Mouse (Mus musculus): ENCODE data around the gene Asb3. TPM values are rescaled to one million over a fixed set of nuclear protein-coding genes. Genes with fewer than 3 reads are reported as not detected.
"Not testable (repeated sequence)": the region's sequence is repeated elsewhere in the genome, so short reads cannot be mapped to it uniquely, and the experiment has no call there.

Gene Asb3
- polyA plus RNA-seq, 1 experiment from 2014 or later, result 32.0 TPM

GRCm38 (mm10) chr11:31089973-31090372 is 204.8 kb downstream of the Asb3 start:
- Histone ChIP-seq H3K36me3 (ENCODE audit: control insufficient read depth, insufficient read depth, low read length) (no peaks in the 10 kb centered on the region), H3K4me1 (ENCODE audit: control insufficient read depth, insufficient read depth, low read length) (no peaks in the 10 kb centered on the region), H3K4me3 (ENCODE audit: low read depth, low read length) (no peak overlapping the region), H3K27me3 (ENCODE audit: control insufficient read depth, insufficient read depth, low read length) (no peaks in the 10 kb centered on the region), H3K4me2 (no peak overlapping the region), H3K27ac (ENCODE audit: low read depth, low read length) (no peak overlapping the region), H3K9me3 (ENCODE audit: control insufficient read depth, low read length) (no peaks in the 10 kb centered on the region), H3K9ac (ENCODE audit: low read length) (no peak overlapping the region)
- 91% methylated on average over 10 of the region's 10 CpGs for WGBS
- ATAC-seq (ENCODE audit: low FRiP score) (no peak), DNase-seq (ENCODE audit: low spot score, missing footprints) (no peak)

GRCm38 (mm10) chr11:31090478-31090978 is 205.3 kb downstream of the Asb3 start:
- Histone ChIP-seq H3K36me3 (ENCODE audit: control insufficient read depth, insufficient read depth, low read length) (no peaks in the 10 kb centered on the region), H3K4me2 (no peak overlapping the region), H3K27me3 (ENCODE audit: control insufficient read depth, insufficient read depth, low read length) (no peaks in the 10 kb centered on the region), H3K4me1 (ENCODE audit: control insufficient read depth, insufficient read depth, low read length) (no peaks in the 10 kb centered on the region), H3K4me3 (ENCODE audit: low read depth, low read length) (no peak overlapping the region), H3K9ac (ENCODE audit: low read length) (no peak overlapping the region), H3K27ac (ENCODE audit: low read depth, low read length) (no peak overlapping the region), H3K9me3 (ENCODE audit: control insufficient read depth, low read length) (no peaks in the 10 kb centered on the region)
- ATAC-seq (ENCODE audit: low FRiP score) (no peak), DNase-seq (ENCODE audit: low spot score, missing footprints) (no peak)
- 82% methylated on average over 3 of the region's 3 CpGs for WGBS

GRCm38 (mm10) chr11:31099519-31099918 is 214.3 kb downstream of the Asb3 start:
- not testable (repeated sequence) for H3K27me3 ChIP-seq (ENCODE audit: control insufficient read depth, insufficient read depth, low read length); H3K4me3 ChIP-seq (ENCODE audit: low read depth, low read length); H3K27ac ChIP-seq (ENCODE audit: low read depth, low read length); H3K4me2 ChIP-seq; ATAC-seq (ENCODE audit: low FRiP score); H3K4me1 ChIP-seq (ENCODE audit: control insufficient read depth, insufficient read depth, low read length); DNase-seq (ENCODE audit: low spot score, missing footprints); H3K9ac ChIP-seq (ENCODE audit: low read length); H3K36me3 ChIP-seq (ENCODE audit: control insufficient read depth, insufficient read depth, low read length); H3K9me3 ChIP-seq (ENCODE audit: control insufficient read depth, low read length)

GRCm38 (mm10) chr11:31102188-31102587 is 217.0 kb downstream of the Asb3 start:
- no peak overlapping the region for H3K4me2 ChIP-seq
- 91% methylated on average over 2 of the region's 2 CpGs for WGBS
- H3K9ac ChIP-seq (ENCODE audit: low read length), result no peak overlapping the region
- no peak overlapping the region for H3K27ac ChIP-seq (ENCODE audit: low read depth, low read length)
- no peaks in the 10 kb centered on the region for H3K9me3 ChIP-seq (ENCODE audit: control insufficient read depth, low read length)
- H3K4me1 ChIP-seq (ENCODE audit: control insufficient read depth, insufficient read depth, low read length), result no peaks in the 10 kb centered on the region
- no peak for ATAC-seq (ENCODE audit: low FRiP score)
- H3K4me3 ChIP-seq (ENCODE audit: low read depth, low read length), result no peak overlapping the region
- no peak for DNase-seq (ENCODE audit: low spot score, missing footprints)
- no peaks in the 10 kb centered on the region for H3K36me3 ChIP-seq (ENCODE audit: control insufficient read depth, insufficient read depth, low read length)
- no peaks in the 10 kb centered on the region for H3K27me3 ChIP-seq (ENCODE audit: control insufficient read depth, insufficient read depth, low read length)

GRCm38 (mm10) chr11:31105364-31105763 is 220.1 kb downstream of the Asb3 start:
- Histone ChIP-seq H3K4me2 (no peak overlapping the region), H3K4me3 (ENCODE audit: low read depth, low read length) (no peak overlapping the region), H3K27me3 (ENCODE audit: control insufficient read depth, insufficient read depth, low read length) (no peaks in the 10 kb centered on the region), H3K9ac (ENCODE audit: low read length) (no peak overlapping the region), H3K4me1 (ENCODE audit: control insufficient read depth, insufficient read depth, low read length) (no peaks in the 10 kb centered on the region), H3K27ac (ENCODE audit: low read depth, low read length) (no peak overlapping the region), H3K9me3 (ENCODE audit: control insufficient read depth, low read length) (no peaks in the 10 kb centered on the region), H3K36me3 (ENCODE audit: control insufficient read depth, insufficient read depth, low read length) (no peaks in the 10 kb centered on the region)
- WGBS, result 95% methylated on average over 5 of the region's 5 CpGs
- ATAC-seq (ENCODE audit: low FRiP score) (no peak), DNase-seq (ENCODE audit: low spot score, missing footprints) (no peak)

DNA sequence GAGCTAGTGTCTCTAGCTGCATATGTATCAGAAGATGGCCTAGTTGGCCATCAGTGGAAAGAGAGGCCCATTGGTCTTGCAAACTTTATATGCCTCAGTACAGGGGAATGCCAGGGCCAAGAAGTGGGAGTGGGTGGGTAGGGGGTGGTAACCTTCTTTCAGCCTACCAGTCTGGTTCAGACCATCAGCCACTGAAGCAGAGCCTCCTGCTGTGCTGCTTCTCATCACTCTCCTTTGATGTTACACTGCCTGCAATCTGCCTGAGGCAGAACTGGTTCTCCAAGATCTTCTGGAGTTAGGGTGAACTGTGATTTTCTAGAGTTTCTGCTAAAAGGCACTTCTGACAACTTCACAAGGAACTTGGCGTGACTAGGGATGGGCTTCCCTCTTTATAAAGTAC is 241.7 kb downstream of the Asb3 start:
- not testable (repeated sequence) for ATAC-seq (ENCODE audit: low FRiP score); H3K36me3 ChIP-seq (ENCODE audit: control insufficient read depth, insufficient read depth, low read length); DNase-seq (ENCODE audit: low spot score, missing footprints); H3K4me1 ChIP-seq (ENCODE audit: control insufficient read depth, insufficient read depth, low read length); H3K9ac ChIP-seq (ENCODE audit: low read length); H3K4me3 ChIP-seq (ENCODE audit: low read depth, low read length); H3K27me3 ChIP-seq (ENCODE audit: control insufficient read depth, insufficient read depth, low read length); H3K4me2 ChIP-seq; H3K9me3 ChIP-seq (ENCODE audit: control insufficient read depth, low read length); H3K27ac ChIP-seq (ENCODE audit: low read depth, low read length)
- WGBS, result 78% methylated on average over 1 of the region's 1 CpGs

DNA sequence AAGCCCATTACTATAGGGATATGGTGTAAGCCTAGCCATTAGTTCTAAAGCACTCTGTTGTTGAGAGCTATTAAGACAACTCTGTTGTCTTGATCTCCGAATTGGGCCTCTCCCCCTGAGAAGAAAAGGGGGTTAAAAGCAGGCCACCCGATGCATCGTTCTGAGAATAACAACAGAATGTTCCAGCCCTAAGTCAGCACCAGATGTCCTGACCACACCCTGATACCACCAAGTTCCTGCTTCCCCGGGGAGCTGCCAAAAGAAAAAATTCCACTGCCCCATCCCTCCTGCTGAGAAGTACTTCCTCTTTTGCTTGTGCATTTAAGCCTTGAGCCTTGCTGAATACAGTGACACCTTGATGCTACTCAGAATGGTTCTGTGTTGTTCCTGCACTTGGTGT is 248.5 kb downstream of the Asb3 start:
- H3K36me3 ChIP-seq (ENCODE audit: control insufficient read depth, insufficient read depth, low read length); DNase-seq (ENCODE audit: low spot score, missing footprints); ATAC-seq (ENCODE audit: low FRiP score); H3K4me1 ChIP-seq (ENCODE audit: control insufficient read depth, insufficient read depth, low read length); H3K9me3 ChIP-seq (ENCODE audit: control insufficient read depth, low read length); H3K27me3 ChIP-seq (ENCODE audit: control insufficient read depth, insufficient read depth, low read length); H3K9ac ChIP-seq (ENCODE audit: low read length); H3K4me3 ChIP-seq (ENCODE audit: low read depth, low read length); H3K4me2 ChIP-seq; H3K27ac ChIP-seq (ENCODE audit: low read depth, low read length): not testable (repeated sequence)
- WGBS, result 71% methylated on average over 4 of the region's 4 CpGs

DNA sequence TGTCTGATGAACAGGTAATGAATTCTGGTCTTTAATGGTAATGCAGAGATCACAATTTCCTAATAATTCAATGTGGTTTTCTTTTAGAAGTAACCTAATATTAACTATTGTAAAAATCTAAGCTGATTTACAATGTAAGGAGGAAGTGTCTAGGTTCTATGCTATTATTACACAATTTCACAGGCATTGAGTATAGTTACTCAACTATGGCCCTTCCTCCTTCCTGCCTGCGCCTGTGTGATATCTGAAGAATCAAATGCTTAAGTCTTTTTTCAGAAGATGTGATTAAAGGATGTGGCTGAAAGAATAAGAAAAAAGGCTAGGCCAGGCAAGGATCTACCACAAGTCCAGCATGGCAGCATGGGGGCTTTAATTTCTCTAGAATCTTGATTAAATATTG is 249.6 kb downstream of the Asb3 start:
- not testable (repeated sequence) for H3K27me3 ChIP-seq (ENCODE audit: control insufficient read depth, insufficient read depth, low read length); H3K27ac ChIP-seq (ENCODE audit: low read depth, low read length); H3K4me2 ChIP-seq; ATAC-seq (ENCODE audit: low FRiP score); DNase-seq (ENCODE audit: low spot score, missing footprints); H3K9ac ChIP-seq (ENCODE audit: low read length); H3K4me1 ChIP-seq (ENCODE audit: control insufficient read depth, insufficient read depth, low read length); H3K9me3 ChIP-seq (ENCODE audit: control insufficient read depth, low read length); H3K4me3 ChIP-seq (ENCODE audit: low read depth, low read length); H3K36me3 ChIP-seq (ENCODE audit: control insufficient read depth, insufficient read depth, low read length)
- 85% methylated on average over 1 of the region's 1 CpGs for WGBS

GRCm38 (mm10) chr11:31138394-31138793 is 253.2 kb downstream of the Asb3 start:
- not testable (repeated sequence) for H3K4me2 ChIP-seq; H3K4me3 ChIP-seq (ENCODE audit: low read depth, low read length); H3K4me1 ChIP-seq (ENCODE audit: control insufficient read depth, insufficient read depth, low read length); H3K27me3 ChIP-seq (ENCODE audit: control insufficient read depth, insufficient read depth, low read length); H3K27ac ChIP-seq (ENCODE audit: low read depth, low read length); H3K9me3 ChIP-seq (ENCODE audit: control insufficient read depth, low read length); H3K36me3 ChIP-seq (ENCODE audit: control insufficient read depth, insufficient read depth, low read length); H3K9ac ChIP-seq (ENCODE audit: low read length); DNase-seq (ENCODE audit: low spot score, missing footprints); ATAC-seq (ENCODE audit: low FRiP score)
- 75% methylated on average over 1 of the region's 1 CpGs for WGBS

Measured in midbrain, embryonic 11.5 days (tissue).